Mouse (Mus musculus): ENCODE measurements around the gene Hnrnph2. TPM values are rescaled to one million over a fixed set of nuclear protein-coding genes. Genes with fewer than 3 reads are reported as not detected.

Hnrnph2 gene
- total and polyA plus RNA-seq, 3 experiments, result 21.1 to 195 (median 73.1) TPM

DNA sequence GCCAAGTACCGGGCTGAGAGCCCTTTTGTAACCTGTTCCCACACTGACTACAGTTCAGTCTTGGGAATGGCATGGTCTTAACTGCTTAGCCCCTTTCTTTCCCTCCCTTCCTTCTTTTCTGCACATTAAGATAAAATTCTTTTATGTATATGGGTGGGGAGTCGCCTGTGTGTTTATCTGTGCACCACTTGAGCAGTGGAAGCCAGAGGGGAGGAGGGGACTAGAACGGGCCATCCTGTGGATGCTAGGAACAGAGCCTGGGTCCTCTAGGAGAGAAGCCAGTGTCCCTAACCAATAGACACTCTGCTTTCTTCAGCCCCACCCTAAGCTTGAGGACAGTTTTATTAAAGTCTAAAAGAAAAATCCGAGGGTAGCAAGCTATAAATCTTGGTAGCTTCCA is 10.0 kb downstream of the Hnrnph2 start:
- H3K4me3 ChIP-seq (ENCODE audit: low read depth, low read length), result no peak overlapping the region
- peaks cover 14% of the 10 kb centered on the region for H3K36me3 ChIP-seq (replicated peaks)
- H3K9me3 ChIP-seq (replicated peaks), result no peaks in the 10 kb centered on the region
- DNase-seq (ENCODE audit: low spot score) (no peak), ATAC-seq (ENCODE audit: extremely low read depth, insufficient number of reproducible peaks, low FRiP score, poor library complexity, severe bottlenecking) (no peak)
- no peak for TF ChIP-seq TAL1 (conservative IDR thresholded peaks at IDR 0.05; ENCODE audit: low read depth, low read length)
- TF ChIP-seq POLR2AphosphoS5 (IDR thresholded peaks at IDR 0.05; ENCODE audit: insufficient replicate concordance, low read depth, low read length), result no peak
- TF ChIP-seq CTCF (IDR thresholded peaks at IDR 0.05; ENCODE audit: low read depth, low read length), result no peak
- TF ChIP-seq GATA1 (IDR thresholded peaks at IDR 0.05; ENCODE audit: borderline replicate concordance, low read length), result no peak
- TF ChIP-seq GATA2 (IDR thresholded peaks at IDR 0.05; ENCODE audit: borderline replicate concordance, low read depth, low read length), result no peak
- peaks cover 15% of the 10 kb centered on the region for H3K4me1 ChIP-seq (ENCODE audit: insufficient read depth, low read depth, low read length)
- H3K27me3 ChIP-seq (ENCODE audit: insufficient read depth, low read length), result no peaks in the 10 kb centered on the region

DNA sequence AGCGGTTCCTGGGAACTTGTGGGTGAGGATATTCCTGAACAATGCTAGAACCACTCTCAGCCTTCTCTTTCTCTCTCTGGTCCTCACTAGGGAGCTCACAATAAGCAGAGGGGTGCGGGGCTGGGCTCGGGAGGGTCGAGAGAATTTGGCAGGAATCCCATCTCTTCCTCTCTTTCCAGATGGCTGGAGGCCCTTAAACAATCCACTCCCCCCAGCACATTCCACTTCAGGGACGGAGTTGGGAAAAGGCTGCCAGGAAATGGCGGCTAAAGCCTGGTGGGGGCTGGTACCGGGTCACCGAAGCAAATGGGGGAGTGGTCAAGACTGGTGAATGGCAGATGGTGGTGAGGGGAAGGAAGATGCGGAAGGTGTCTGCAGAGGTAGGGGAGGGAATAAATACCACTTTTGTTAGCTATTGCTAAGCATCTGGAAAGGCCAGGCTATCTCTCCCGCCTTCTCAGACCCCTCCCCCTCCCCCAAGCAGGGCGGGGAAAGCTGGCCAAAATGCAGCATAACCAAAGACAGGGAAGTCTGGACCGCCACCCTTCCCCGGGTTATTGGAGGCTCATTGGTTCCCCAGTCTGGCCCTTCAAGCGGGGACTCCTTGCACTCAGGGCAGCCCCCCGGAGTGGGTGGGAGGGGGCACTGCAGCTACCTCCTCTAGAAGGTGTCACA is 11.4 kb downstream of the Hnrnph2 start:
- Histone ChIP-seq H3K36me3 (replicated peaks) (peaks cover 10% of the 10 kb centered on the region), H3K4me3 (ENCODE audit: low read depth, low read length) (peak overlapping the region; percentile 66), H3K4me1 (ENCODE audit: insufficient read depth, low read depth, low read length) (peaks cover 15% of the 10 kb centered on the region), H3K9me3 (replicated peaks) (no peaks in the 10 kb centered on the region), H3K27me3 (ENCODE audit: insufficient read depth, low read length) (no peaks in the 10 kb centered on the region)
- peak; percentile 22 for DNase-seq (ENCODE audit: low spot score)
- peak; percentile 77 for ATAC-seq (ENCODE audit: extremely low read depth, insufficient number of reproducible peaks, low FRiP score, poor library complexity, severe bottlenecking)
- no peak for TF ChIP-seq GATA1 (IDR thresholded peaks at IDR 0.05; ENCODE audit: borderline replicate concordance, low read length)
- TF ChIP-seq TAL1 (conservative IDR thresholded peaks at IDR 0.05; ENCODE audit: low read depth, low read length), result no peak
- TF ChIP-seq CTCF (IDR thresholded peaks at IDR 0.05; ENCODE audit: low read depth, low read length), result no peak
- TF ChIP-seq GATA2 (IDR thresholded peaks at IDR 0.05; ENCODE audit: borderline replicate concordance, low read depth, low read length), result no peak
- TF ChIP-seq POLR2AphosphoS5 (IDR thresholded peaks at IDR 0.05; ENCODE audit: insufficient replicate concordance, low read depth, low read length), result no peak

GRCm38 (mm10) chrX:134614306-134614705 is 13.3 kb downstream of the Hnrnph2 start:
- H3K36me3 ChIP-seq (replicated peaks), result no peaks in the 10 kb centered on the region
- no peaks in the 10 kb centered on the region for H3K27me3 ChIP-seq (ENCODE audit: insufficient read depth, low read length)
- DNase-seq (ENCODE audit: low spot score), result no peak
- TF ChIP-seq POLR2AphosphoS5 (IDR thresholded peaks at IDR 0.05; ENCODE audit: insufficient replicate concordance, low read depth, low read length) (no peak), CTCF (IDR thresholded peaks at IDR 0.05; ENCODE audit: low read depth, low read length) (no peak), TAL1 (conservative IDR thresholded peaks at IDR 0.05; ENCODE audit: low read depth, low read length) (no peak), GATA2 (IDR thresholded peaks at IDR 0.05; ENCODE audit: borderline replicate concordance, low read depth, low read length) (no peak), GATA1 (IDR thresholded peaks at IDR 0.05; ENCODE audit: borderline replicate concordance, low read length) (no peak)
- peaks cover 15% of the 10 kb centered on the region for H3K4me1 ChIP-seq (ENCODE audit: insufficient read depth, low read depth, low read length)
- H3K9me3 ChIP-seq (replicated peaks), result no peaks in the 10 kb centered on the region
- ATAC-seq (ENCODE audit: extremely low read depth, insufficient number of reproducible peaks, low FRiP score, poor library complexity, severe bottlenecking), result no peak
- H3K4me3 ChIP-seq (ENCODE audit: low read depth, low read length), result no peak overlapping the region

- no peaks in the 10 kb centered on the region for H3K36me3 ChIP-seq (replicated peaks)
- ATAC-seq (ENCODE audit: extremely low read depth, insufficient number of reproducible peaks, low FRiP score, poor library complexity, severe bottlenecking) (no peak), DNase-seq (ENCODE audit: low spot score) (no peak)
- H3K27me3 ChIP-seq (ENCODE audit: insufficient read depth, low read length), result no peaks in the 10 kb centered on the region
- TF ChIP-seq CTCF (IDR thresholded peaks at IDR 0.05; ENCODE audit: low read depth, low read length), result no peak
- no peak for TF ChIP-seq GATA1 (IDR thresholded peaks at IDR 0.05; ENCODE audit: borderline replicate concordance, low read length)
- no peak for TF ChIP-seq POLR2AphosphoS5 (IDR thresholded peaks at IDR 0.05; ENCODE audit: insufficient replicate concordance, low read depth, low read length)
- TF ChIP-seq GATA2 (IDR thresholded peaks at IDR 0.05; ENCODE audit: borderline replicate concordance, low read depth, low read length), result no peak
- TF ChIP-seq TAL1 (conservative IDR thresholded peaks at IDR 0.05; ENCODE audit: low read depth, low read length), result no peak
- no peaks in the 10 kb centered on the region for H3K4me1 ChIP-seq (ENCODE audit: insufficient read depth, low read depth, low read length)
- H3K9me3 ChIP-seq (replicated peaks), result no peaks in the 10 kb centered on the region
- no peak overlapping the region for H3K4me3 ChIP-seq (ENCODE audit: low read depth, low read length)
Measured at GRCm38 (mm10) chrX:134619695-134620094, 18.7 kb downstream of the Hnrnph2 start.

DNA sequence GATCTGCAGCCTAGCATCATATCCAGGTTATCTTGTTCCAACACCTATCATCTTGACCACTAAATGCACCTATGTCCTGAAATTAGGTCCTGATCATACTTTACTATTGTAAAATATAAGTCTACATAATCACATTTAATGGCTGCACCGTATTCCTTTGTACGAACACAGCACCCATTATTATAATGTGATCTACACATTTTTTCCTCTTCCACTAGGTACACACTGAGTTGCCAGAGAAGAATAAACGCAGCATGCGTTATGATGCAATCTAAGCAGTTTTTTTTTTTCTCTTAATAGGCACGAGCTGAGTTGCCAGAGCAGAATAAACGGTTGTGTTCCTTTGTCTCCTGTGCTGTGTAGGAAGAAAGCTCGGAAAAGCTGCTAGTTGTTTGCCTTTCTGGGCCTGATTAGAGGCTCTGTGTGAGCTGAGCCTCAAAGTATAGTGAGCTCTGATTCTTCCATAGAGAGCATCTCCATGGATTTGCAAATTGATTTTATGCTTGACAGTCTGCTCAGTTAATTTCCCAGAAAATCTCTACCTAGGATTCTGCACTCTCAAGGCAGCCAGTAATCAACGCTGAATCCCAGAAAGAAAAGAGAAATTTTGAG is 19.4 kb downstream of the Hnrnph2 start:
- no peaks in the 10 kb centered on the region for H3K4me1 ChIP-seq (ENCODE audit: insufficient read depth, low read depth, low read length)
- no peaks in the 10 kb centered on the region for H3K27me3 ChIP-seq (ENCODE audit: insufficient read depth, low read length)
- ATAC-seq (ENCODE audit: extremely low read depth, insufficient number of reproducible peaks, low FRiP score, poor library complexity, severe bottlenecking) (no peak), DNase-seq (ENCODE audit: low spot score) (no peak)
- H3K4me3 ChIP-seq (ENCODE audit: low read depth, low read length), result no peak overlapping the region
- no peaks in the 10 kb centered on the region for H3K9me3 ChIP-seq (replicated peaks)
- no peak for TF ChIP-seq TAL1 (conservative IDR thresholded peaks at IDR 0.05; ENCODE audit: low read depth, low read length)
- TF ChIP-seq GATA2 (IDR thresholded peaks at IDR 0.05; ENCODE audit: borderline replicate concordance, low read depth, low read length), result no peak
- no peak for TF ChIP-seq POLR2AphosphoS5 (IDR thresholded peaks at IDR 0.05; ENCODE audit: insufficient replicate concordance, low read depth, low read length)
- TF ChIP-seq CTCF (IDR thresholded peaks at IDR 0.05; ENCODE audit: low read depth, low read length), result no peak
- no peak for TF ChIP-seq GATA1 (IDR thresholded peaks at IDR 0.05; ENCODE audit: borderline replicate concordance, low read length)
- H3K36me3 ChIP-seq (replicated peaks), result no peaks in the 10 kb centered on the region

DNA sequence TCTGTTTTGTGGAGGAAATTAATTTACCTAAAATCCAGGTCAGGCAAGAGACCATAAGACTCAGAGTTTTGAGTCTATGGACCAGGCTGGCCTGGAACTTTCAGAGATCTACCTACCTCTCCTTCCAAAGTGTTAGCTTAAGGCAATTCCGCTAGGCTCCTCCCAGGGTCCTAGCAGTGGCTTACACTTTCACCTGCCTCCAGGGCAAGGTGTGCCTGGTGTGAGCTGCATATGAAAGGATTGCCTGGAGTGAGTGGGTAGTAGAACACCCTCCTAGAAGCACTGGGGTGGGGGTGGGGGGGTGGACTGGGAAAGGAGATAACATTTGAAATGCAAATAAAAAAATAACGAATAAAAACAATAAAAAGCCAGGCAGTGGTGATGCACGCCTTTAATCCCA is 20.7 kb downstream of the Hnrnph2 start:
- H3K27me3 ChIP-seq (ENCODE audit: insufficient read depth, low read length), result no peaks in the 10 kb centered on the region
- TF ChIP-seq POLR2AphosphoS5 (IDR thresholded peaks at IDR 0.05; ENCODE audit: insufficient replicate concordance, low read depth, low read length), result no peak
- TF ChIP-seq GATA1 (IDR thresholded peaks at IDR 0.05; ENCODE audit: borderline replicate concordance, low read length), result no peak
- no peak for TF ChIP-seq GATA2 (IDR thresholded peaks at IDR 0.05; ENCODE audit: borderline replicate concordance, low read depth, low read length)
- no peak for TF ChIP-seq CTCF (IDR thresholded peaks at IDR 0.05; ENCODE audit: low read depth, low read length)
- TF ChIP-seq TAL1 (conservative IDR thresholded peaks at IDR 0.05; ENCODE audit: low read depth, low read length), result no peak
- no peaks in the 10 kb centered on the region for H3K9me3 ChIP-seq (replicated peaks)
- ATAC-seq (ENCODE audit: extremely low read depth, insufficient number of reproducible peaks, low FRiP score, poor library complexity, severe bottlenecking) (no peak), DNase-seq (ENCODE audit: low spot score) (no peak)
- no peaks in the 10 kb centered on the region for H3K36me3 ChIP-seq (replicated peaks)
- no peaks in the 10 kb centered on the region for H3K4me1 ChIP-seq (ENCODE audit: insufficient read depth, low read depth, low read length)
- H3K4me3 ChIP-seq (ENCODE audit: low read depth, low read length), result no peak overlapping the region

Data from G1E (cell line).